Mouse (Mus musculus) liver, embryonic 12.5 days (tissue): ENCODE results near the gene Trpv4. TPM values are rescaled to one million over a fixed set of nuclear protein-coding genes. Genes with fewer than 3 reads are reported as not detected.

Source experiments
- ATAC-seq: fragments of 200-750 bp; cut with Nextera tagmentation; 2 replicates; pipeline ENCODE4 v1.8.0; 2017; ENCODE audit warnings: moderate number of reproducible peaks, mild to moderate bottlenecking, moderate library complexity
- H3K27ac ChIP-seq: fragments of 300-500 bp; sonication (generic); 2 replicates; pipeline ENCODE4 v1.5.1; 2016; ENCODE audit warnings: mild to moderate bottlenecking
- H3K27me3 ChIP-seq: fragments of 300-500 bp; sonication (generic); replicated peaks from 2 replicates; pipeline ENCODE4 v1.6.1; 2016; ENCODE audit warnings: mild to moderate bottlenecking, moderate library complexity
- H3K36me3 ChIP-seq: fragments of 300-500 bp; sonication (generic); 2 replicates; pipeline ENCODE4 v1.6.1; 2016; ENCODE audit warnings: mild to moderate bottlenecking, moderate library complexity
- H3K4me1 ChIP-seq: fragments of 300-500 bp; sonication (generic); 2 replicates; pipeline ENCODE4 v1.6.1; 2016
- H3K4me2 ChIP-seq: fragments of 300-500 bp; sonication (generic); 2 replicates; pipeline ENCODE4 v1.6.1; 2016; ENCODE audit warnings: mild to moderate bottlenecking, moderate library complexity
- H3K4me3 ChIP-seq: fragments of 300-500 bp; sonication (generic); 2 replicates; pipeline ENCODE4 v1.5.1; 2016; ENCODE audit warnings: mild to moderate bottlenecking, moderate library complexity
- H3K9ac ChIP-seq: fragments of 300-500 bp; sonication (generic); 2 replicates; pipeline ENCODE4 v1.6.1; 2016; ENCODE audit warnings: mild to moderate bottlenecking, moderate library complexity
- H3K9me3 ChIP-seq: fragments of 300-500 bp; sonication (generic); replicated peaks from 2 replicates; pipeline ENCODE4 v1.6.1; 2016; ENCODE audit warnings: mild to moderate bottlenecking, moderate library complexity
- WGBS: fragments of 180-500 bp; shearing (Covaris S2); methylation state at CpG from one replicate; pipeline ENCODE4 v1.1.7; 2016; ENCODE audit not compliant: insufficient replicate concordance; 5-methylcytosine and 5-hydroxymethylcytosine counted together
- polyA plus RNA-seq: library from polyadenylated mRNA; unstranded; fragments of >200 nt; fragmentation: Nextera tagmentation; extraction: Ambion mirVana; gene quantifications from 2 replicates; pipeline ENCODE4 v1.2.1, GENCODE M21; 2016

Trpv4 gene
- polyA plus RNA-seq, 1 experiment from 2014 or later = 0.19 TPM

GRCm38 (mm10) chr5:114611968-114612608 is 46.1 kb downstream of the Trpv4 start:
- H3K9ac ChIP-seq = no peak overlapping the region
- WGBS = 41% methylated on average over 24 of the region's 25 CpGs
- H3K27ac ChIP-seq = no peak overlapping the region
- H3K4me2 ChIP-seq = peak overlapping the region; percentile 31; the same call in 1 of the 2 replicates
- H3K4me1 ChIP-seq = peaks cover 62% of the 10 kb centered on the region
- H3K36me3 ChIP-seq = 0 out of 2 replicates have a peak, but pooled peaks cover 5% of the 10 kb centered on the region
- no peak for ATAC-seq
- no peaks in the 10 kb centered on the region for H3K9me3 ChIP-seq
- H3K27me3 ChIP-seq = peaks cover 27% of the 10 kb centered on the region
- H3K4me3 ChIP-seq = no peak overlapping the region

- Histone ChIP-seq H3K4me2 (no peak overlapping the region), H3K4me3 (no peak overlapping the region), H3K36me3 (0 out of 2 replicates have a peak, but pooled peaks cover 5% of the 10 kb centered on the region), H3K9ac (no peak overlapping the region), H3K9me3 (no peaks in the 10 kb centered on the region), H3K27me3 (peaks cover 27% of the 10 kb centered on the region), H3K27ac (no peak overlapping the region), H3K4me1 (peaks cover 54% of the 10 kb centered on the region)
- ATAC-seq = no peak
- WGBS = 79% methylated on average over 10 of the region's 10 CpGs
These were observed 47.0 kb downstream of the Trpv4 start for GRCm38 (mm10) chr5:114611256-114611655.

GRCm38 (mm10) chr5:114608516-114608915 is 49.7 kb downstream of the Trpv4 start:
- Histone ChIP-seq H3K27ac (no peak overlapping the region), H3K36me3 (0 out of 2 replicates have a peak, but pooled peaks cover 5% of the 10 kb centered on the region), H3K4me1 (peaks cover 28% of the 10 kb centered on the region), H3K27me3 (peaks cover 27% of the 10 kb centered on the region), H3K9ac (no peak overlapping the region), H3K4me2 (no peak overlapping the region), H3K4me3 (no peak overlapping the region), H3K9me3 (no peaks in the 10 kb centered on the region)
- WGBS = 8% methylated on average over 12 of the region's 12 CpGs
- no peak for ATAC-seq

GRCm38 (mm10) chr5:114607651-114608050 is 50.6 kb downstream of the Trpv4 start:
- H3K9ac ChIP-seq = no peak overlapping the region
- no peak overlapping the region for H3K27ac ChIP-seq
- H3K9me3 ChIP-seq = no peaks in the 10 kb centered on the region
- H3K4me1 ChIP-seq = peaks cover 22% of the 10 kb centered on the region
- 0 out of 2 replicates have a peak, but pooled peaks cover 5% of the 10 kb centered on the region for H3K36me3 ChIP-seq
- H3K4me3 ChIP-seq = no peak overlapping the region
- no peak overlapping the region for H3K4me2 ChIP-seq
- H3K27me3 ChIP-seq = peaks cover 27% of the 10 kb centered on the region
- 69% methylated on average over 8 of the region's 8 CpGs for WGBS
- no peak for ATAC-seq

GRCm38 (mm10) chr5:114605981-114606380 is 52.2 kb downstream of the Trpv4 start:
- 69% methylated on average over 6 of the region's 6 CpGs for WGBS
- no peak overlapping the region for H3K9ac ChIP-seq
- H3K27ac ChIP-seq = no peak overlapping the region
- peaks cover 6% of the 10 kb centered on the region for H3K4me1 ChIP-seq
- H3K4me3 ChIP-seq = no peak overlapping the region
- peaks cover 21% of the 10 kb centered on the region for H3K27me3 ChIP-seq
- ATAC-seq = no peak
- H3K4me2 ChIP-seq = no peak overlapping the region
- H3K36me3 ChIP-seq = 0 out of 2 replicates have a peak, but pooled peaks cover 2% of the 10 kb centered on the region
- no peaks in the 10 kb centered on the region for H3K9me3 ChIP-seq

GRCm38 (mm10) chr5:114604781-114605290 is 53.4 kb downstream of the Trpv4 start:
- no peaks in the 10 kb centered on the region for H3K36me3 ChIP-seq
- H3K4me2 ChIP-seq = no peak overlapping the region
- no peak overlapping the region for H3K4me3 ChIP-seq
- no peak for ATAC-seq
- H3K27ac ChIP-seq = no peak overlapping the region
- no peaks in the 10 kb centered on the region for H3K9me3 ChIP-seq
- WGBS = 36% methylated on average over 11 of the region's 11 CpGs
- no peak overlapping the region for H3K9ac ChIP-seq
- H3K27me3 ChIP-seq = peaks cover 12% of the 10 kb centered on the region
- peaks cover 4% of the 10 kb centered on the region; the same call in 1 of the 2 replicates for H3K4me1 ChIP-seq

- H3K27me3 ChIP-seq = 0 out of 2 replicates have a peak, but pooled peaks cover 4% of the 10 kb centered on the region
- 65% methylated on average over 5 of the region's 5 CpGs for WGBS
- peaks cover 4% of the 10 kb centered on the region; the same call in 1 of the 2 replicates for H3K4me1 ChIP-seq
- no peak overlapping the region for H3K9ac ChIP-seq
- H3K4me2 ChIP-seq = no peak overlapping the region
- no peaks in the 10 kb centered on the region for H3K9me3 ChIP-seq
- H3K27ac ChIP-seq = no peak overlapping the region
- no peak overlapping the region for H3K4me3 ChIP-seq
- ATAC-seq = no peak
- H3K36me3 ChIP-seq = no peaks in the 10 kb centered on the region
These were observed 54.2 kb downstream of the Trpv4 start for GRCm38 (mm10) chr5:114603975-114604374.

- no peak overlapping the region for H3K9ac ChIP-seq
- H3K4me1 ChIP-seq = peaks cover 4% of the 10 kb centered on the region; the same call in 1 of the 2 replicates
- no peaks in the 10 kb centered on the region for H3K9me3 ChIP-seq
- H3K36me3 ChIP-seq = no peaks in the 10 kb centered on the region
- 74% methylated on average over 8 of the region's 8 CpGs for WGBS
- ATAC-seq = no peak
- no peak overlapping the region for H3K4me2 ChIP-seq
- no peak overlapping the region for H3K27ac ChIP-seq
- no peaks in the 10 kb centered on the region for H3K27me3 ChIP-seq
- no peak overlapping the region for H3K4me3 ChIP-seq
These were observed 56.2 kb downstream of the Trpv4 start for GRCm38 (mm10) chr5:114602012-114602411.

- H3K27ac ChIP-seq = no peak overlapping the region
- H3K9ac ChIP-seq = no peak overlapping the region
- no peaks in the 10 kb centered on the region for H3K9me3 ChIP-seq
- no peak overlapping the region for H3K4me2 ChIP-seq
- H3K4me1 ChIP-seq = peaks cover 43% of the 10 kb centered on the region
- ATAC-seq = no peak
- H3K27me3 ChIP-seq = peaks cover 15% of the 10 kb centered on the region; the same call in 1 of the 2 replicates
- WGBS = 35% methylated on average over 6 of the region's 6 CpGs
- no peaks in the 10 kb centered on the region for H3K36me3 ChIP-seq
- H3K4me3 ChIP-seq = no peak overlapping the region
These were observed 60.6 kb downstream of the Trpv4 start for GRCm38 (mm10) chr5:114597652-114598051.

GRCm38 (mm10) chr5:114597222-114597621 is 61.0 kb downstream of the Trpv4 start:
- WGBS = 48% methylated on average over 8 of the region's 8 CpGs
- Histone ChIP-seq H3K27ac (no peak overlapping the region; the same call in 1 of the 2 replicates), H3K36me3 (no peaks in the 10 kb centered on the region), H3K9ac (no peak overlapping the region), H3K4me2 (no peak overlapping the region), H3K27me3 (peaks cover 19% of the 10 kb centered on the region), H3K9me3 (no peaks in the 10 kb centered on the region), H3K4me3 (no peak overlapping the region), H3K4me1 (peaks cover 47% of the 10 kb centered on the region)
- ATAC-seq = no peak

- Histone ChIP-seq H3K4me2 (peak overlapping the region; percentile 12; the same call in 1 of the 2 replicates), H3K27me3 (peaks cover 23% of the 10 kb centered on the region), H3K27ac (peak overlapping the region; percentile 56), H3K9me3 (no peaks in the 10 kb centered on the region), H3K4me1 (peaks cover 54% of the 10 kb centered on the region), H3K4me3 (no peak overlapping the region), H3K9ac (no peak overlapping the region), H3K36me3 (no peaks in the 10 kb centered on the region)
- peak; percentile 56 for ATAC-seq
- WGBS = 22% methylated on average over 10 of the region's 10 CpGs
These were observed 61.6 kb downstream of the Trpv4 start for GRCm38 (mm10) chr5:114596604-114597003.

- Histone ChIP-seq H3K4me3 (no peak overlapping the region), H3K9me3 (no peaks in the 10 kb centered on the region), H3K4me2 (peak overlapping the region; percentile 28), H3K4me1 (peaks cover 72% of the 10 kb centered on the region), H3K27me3 (peaks cover 23% of the 10 kb centered on the region), H3K27ac (peak overlapping the region; percentile 78), H3K9ac (no peak overlapping the region), H3K36me3 (no peaks in the 10 kb centered on the region)
- WGBS = 12% methylated on average over 15 of the region's 15 CpGs
- peak; percentile 2; the same call in 1 of the 2 replicates for ATAC-seq
These were observed 63.4 kb downstream of the Trpv4 start for GRCm38 (mm10) chr5:114594741-114595241.
